Mouse (Mus musculus) megakaryocyte, embryonic 14.5 days (primary cell): ENCODE measurements around the gene Ephx1.

ENCODE experiments used
- FLI1 ChIP-seq: IDR thresholded peaks from 2 replicates; pipeline ENCODE4 v1.6.1; 2012; ENCODE audit warnings: low read length, inconsistent platforms, mixed read lengths
- GATA1 ChIP-seq: IDR thresholded peaks from 3 replicates; pipeline ENCODE4 v1.6.1; 2012; ENCODE audit warnings: mixed read lengths, low read length, inconsistent platforms, borderline replicate concordance

GRCm38 (mm10) chr1:180931106-180931505, 89.6 kb downstream of the Ephx1 start:
- TF ChIP-seq GATA1 (no peak), FLI1 (no peak)
